Mouse (Mus musculus): ENCODE measurements around the gene Ripor1.

DNA sequence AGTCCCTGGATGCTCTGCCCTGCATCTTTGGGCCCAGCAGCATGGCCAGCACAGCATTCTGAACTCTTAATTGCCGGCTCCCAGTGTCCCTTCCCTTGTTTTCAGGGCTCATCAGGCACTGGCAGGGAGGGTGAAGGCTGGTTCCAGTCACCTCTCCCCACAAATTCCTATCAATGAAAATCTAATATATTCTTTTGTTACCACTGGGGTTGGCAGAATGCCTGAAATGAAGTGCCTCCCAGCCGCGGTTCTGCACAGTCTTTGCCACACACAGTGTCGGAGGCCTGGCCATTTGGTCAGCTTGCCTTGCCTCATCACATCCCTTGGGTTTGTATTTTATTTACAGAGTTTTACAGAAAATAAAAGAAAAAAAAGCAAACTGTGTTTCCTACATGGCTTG lies 16.8 kb downstream of the Ripor1 start:
- no peak for TF ChIP-seq GATA1 (IDR thresholded peaks at IDR 0.05; ENCODE audit: low read length)
- no peak for TF ChIP-seq TAL1 (IDR thresholded peaks at IDR 0.05; ENCODE audit: low read length)
